ENCODE assay signal across 20 mouse cellular contexts in the genomic region with DNA sequence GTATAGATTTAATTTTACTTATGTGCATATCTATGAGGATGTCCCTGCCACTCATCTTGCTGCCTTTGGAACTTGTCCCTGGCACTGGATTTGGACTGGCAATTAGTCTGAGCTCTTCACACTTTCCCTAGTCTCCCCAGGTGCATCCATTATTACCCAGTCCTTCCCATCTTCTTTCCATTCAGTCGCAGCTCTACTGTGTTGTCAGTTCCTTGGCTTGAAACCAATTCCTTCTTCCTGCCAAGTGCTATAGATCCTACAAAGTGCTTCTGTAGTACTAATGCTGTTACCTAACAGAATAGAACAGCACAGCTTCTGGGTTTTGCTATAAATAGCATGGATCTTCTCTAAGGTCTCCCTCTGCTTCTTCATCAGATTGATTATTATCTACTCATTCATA.
A peak's percentile ranks its signal among the peaks of the same experiment; 100 is the strongest.
DNase-seq lines count a peak whose midpoint lies in the region; ATAC-seq and TF ChIP-seq lines count a peak whose summit lies in the region.
"Had no signal": no experiment of that assay in that cellular context is flagged by ENCODE, and none has a peak within 500 bp of the region (broad histone marks: within the 10 kb centered on the region; RNA-seq: fewer than 3 reads in every experiment).

No protein-coding gene starts in this region.

- no peaks in the 10 kb centered on the region for H3K36me3 ChIP-seq in heart, embryonic 16.5 days (ENCODE audit: control insufficient read depth, insufficient read depth)
- no peaks in the 10 kb centered on the region for H3K36me3 ChIP-seq in limb, embryonic 14.5 days (ENCODE audit: control insufficient read depth, insufficient read depth, low read length)
- no peaks in the 10 kb centered on the region for H3K36me3 ChIP-seq in limb, embryonic 10.5 days
- H3K36me3 ChIP-seq: heart, embryonic 10.5 days; hindbrain, embryonic 15.5 days; neural tube, embryonic 12.5 days; stomach, embryonic 15.5 days had no signal

- peak; percentile 32; the same call in 1 of the 2 replicates for ATAC-seq in heart, embryonic 16.5 days (replicated peaks; ENCODE audit: extremely low read depth, insufficient read depth, low FRiP score)
- ATAC-seq in limb, embryonic 14.5 days (ENCODE audit: low FRiP score, low read depth) = no peak
- ATAC-seq: liver, postnatal 0 days had no signal

- H3K4me1 ChIP-seq in heart, embryonic 16.5 days (ENCODE audit: control insufficient read depth, insufficient read depth, low read length) = no peaks in the 10 kb centered on the region
- H3K4me1 ChIP-seq in limb, embryonic 14.5 days (ENCODE audit: control insufficient read depth, insufficient read depth, low read length) = no peaks in the 10 kb centered on the region
- H3K4me1 ChIP-seq in limb, embryonic 10.5 days = no peaks in the 10 kb centered on the region
- H3K4me1 ChIP-seq: heart, embryonic 10.5 days; hindbrain, embryonic 15.5 days; megakaryocyte, embryonic 14.5 days; neural tube, embryonic 12.5 days; stomach, embryonic 15.5 days had no signal

- no peak overlapping the region for H3K4me3 ChIP-seq in heart, embryonic 16.5 days (ENCODE audit: low read length)
- H3K4me3 ChIP-seq in limb, embryonic 14.5 days (replicated peaks; ENCODE audit: low read length) = no peak overlapping the region
- no peak overlapping the region for H3K4me3 ChIP-seq in limb, embryonic 10.5 days
- H3K4me3 ChIP-seq: heart, embryonic 10.5 days; hindbrain, embryonic 15.5 days; megakaryocyte, embryonic 14.5 days; neural tube, embryonic 12.5 days; stomach, embryonic 15.5 days had no signal

- no peak overlapping the region for H3K4me2 ChIP-seq in heart, embryonic 16.5 days (ENCODE audit: low read depth, low read length)
- H3K4me2 ChIP-seq in limb, embryonic 14.5 days (replicated peaks; ENCODE audit: low read depth, low read length, severe bottlenecking) = no peak overlapping the region
- H3K4me2 ChIP-seq: hindbrain, embryonic 15.5 days; neural tube, embryonic 12.5 days; stomach, embryonic 15.5 days had no signal

- no peaks in the 10 kb centered on the region for H3K9me3 ChIP-seq in heart, embryonic 16.5 days (replicated peaks; ENCODE audit: control insufficient read depth, low read length)
- no peaks in the 10 kb centered on the region for H3K9me3 ChIP-seq in limb, embryonic 14.5 days (ENCODE audit: control insufficient read depth, low read length)
- H3K9me3 ChIP-seq in limb, embryonic 10.5 days (replicated peaks) = no peaks in the 10 kb centered on the region
- H3K9me3 ChIP-seq: heart, embryonic 10.5 days; hindbrain, embryonic 15.5 days; megakaryocyte, embryonic 14.5 days; neural tube, embryonic 12.5 days; stomach, embryonic 15.5 days had no signal

- H3K27ac ChIP-seq in heart, embryonic 16.5 days (ENCODE audit: low read length) = no peak overlapping the region
- H3K27ac ChIP-seq in limb, embryonic 14.5 days (replicated peaks; ENCODE audit: low read depth, low read length) = no peak overlapping the region
- H3K27ac ChIP-seq in limb, embryonic 10.5 days = no peak overlapping the region
- H3K27ac ChIP-seq: heart, embryonic 10.5 days; hindbrain, embryonic 15.5 days; neural tube, embryonic 12.5 days; stomach, embryonic 15.5 days had no signal

- DNase-seq in cerebellum, postnatal 25 days = peak; percentile 8 to 14
- DNase-seq in cerebellum, adult 18-20 months = no peak
- DNase-seq in heart, adult 18-20 months = no peak
- peak; percentile 18 for DNase-seq in limb, embryonic 14.5 days (ENCODE audit: low spot score)
- DNase-seq in limb, embryonic 10.5 days (ENCODE audit: low spot score) = no peak
- DNase-seq in MN1 (ENCODE audit: low spot score) = peak; percentile 30
- no peak for DNase-seq in adrenal gland, postnatal 25 days
- DNase-seq: adrenal gland, adult 2 months; gastrocnemius, postnatal 14 days; kidney, adult 18-20 months; kidney, postnatal 10 days; liver; liver, postnatal 0 days had no signal

- 34% methylated on average over 1 of the region's 1 CpGs for WGBS in heart, embryonic 16.5 days
- WGBS in limb, embryonic 14.5 days = 79% methylated on average over 1 of the region's 1 CpGs
- WGBS in limb, embryonic 10.5 days = 75% methylated on average over 1 of the region's 1 CpGs

- no peaks in the 10 kb centered on the region for H3K27me3 ChIP-seq in heart, embryonic 16.5 days (ENCODE audit: control insufficient read depth, insufficient read depth, low read length)
- no peaks in the 10 kb centered on the region for H3K27me3 ChIP-seq in limb, embryonic 14.5 days (ENCODE audit: control insufficient read depth, insufficient read depth, low read length)
- no peaks in the 10 kb centered on the region for H3K27me3 ChIP-seq in limb, embryonic 10.5 days (ENCODE audit: low read depth, poor library complexity, severe bottlenecking)
- H3K27me3 ChIP-seq: CH12.LX; hindbrain, embryonic 15.5 days; megakaryocyte, embryonic 14.5 days; neural tube, embryonic 12.5 days; stomach, embryonic 15.5 days had no signal

- TF ChIP-seq POLR2A in limb, embryonic 14.5 days (IDR thresholded peaks at IDR 0.05; ENCODE audit: borderline replicate concordance, extremely low read depth, insufficient read depth, insufficient read length) = no peak

- no peak overlapping the region for H3K9ac ChIP-seq in heart, embryonic 16.5 days (ENCODE audit: low read length)
- H3K9ac ChIP-seq in limb, embryonic 14.5 days (ENCODE audit: low read depth, low read length, severe bottlenecking) = no peak overlapping the region
- H3K9ac ChIP-seq: hindbrain, embryonic 15.5 days; liver, postnatal 0 days; neural tube, embryonic 12.5 days; stomach, embryonic 15.5 days had no signal

Comparison
In these comparisons a context has a peak if more than half of its experiments do, and no peak if none do; other contexts are left out.
1. DNase-seq: peak in cerebellum, postnatal 25 days (2 of 2), limb, embryonic 14.5 days (single experiment) and MN1 (single experiment); none in cerebellum, adult 18-20 months (0 of 2), heart, adult 18-20 months (0 of 2), limb, embryonic 10.5 days (single experiment) and adrenal gland, postnatal 25 days (single experiment).